Mouse (Mus musculus): ENCODE measurements at regions not wholly inside any gene's neighbourhood (a gene's known extent, or its start where the extent isn't known, plus 50 kb on each side); places are given as distances from the start of the nearest gene placed in this dataset.

- TF ChIP-seq CTCF (IDR thresholded peaks at IDR 0.05; ENCODE audit: insufficient read depth, low read length) (no peak), POLR2A (IDR thresholded peaks at IDR 0.05; ENCODE audit: borderline replicate concordance, extremely low read depth, low read depth, low read length) (no peak)
Observed at GRCm38 (mm10) chr8:107833481-107833880, 109.0 kb upstream of the Zfhx3 start.
